Mouse (Mus musculus) midbrain, embryonic 16.5 days (tissue): ENCODE measurements around the gene Cntn4. TPM values are rescaled to one million over a fixed set of nuclear protein-coding genes. Genes with fewer than 3 reads are reported as not detected.

Source experiments
- ATAC-seq: fragments of 200-750 bp; cut with Nextera tagmentation; 2 replicates; pipeline ENCODE4 v1.8.0; 2017; ENCODE audit warnings: moderate TSS enrichment
- H3K27ac ChIP-seq: fragments of 300-500 bp; sonication (generic); 2 replicates; pipeline ENCODE4 v1.5.1; 2014; ENCODE audit warnings: mild to moderate bottlenecking, low read length, mixed read lengths
- H3K27me3 ChIP-seq: fragments of 300-500 bp; sonication (generic); 2 replicates; pipeline ENCODE4 v1.6.1; 2014; ENCODE audit warnings: low read depth, low read length, mixed read lengths; ENCODE audit not compliant: control insufficient read depth, insufficient read depth
- H3K36me3 ChIP-seq: fragments of 300-500 bp; sonication (generic); 2 replicates; pipeline ENCODE4 v1.6.1; 2014; ENCODE audit warnings: mild to moderate bottlenecking, low read length, moderate library complexity, mixed read lengths; ENCODE audit not compliant: control insufficient read depth, insufficient read depth
- H3K4me1 ChIP-seq: fragments of 300-500 bp; sonication (generic); 2 replicates; pipeline ENCODE4 v1.6.1; 2014; ENCODE audit warnings: mild to moderate bottlenecking, low read length, mixed read lengths; ENCODE audit not compliant: control insufficient read depth, insufficient read depth
- H3K4me2 ChIP-seq: fragments of 300-500 bp; sonication (generic); 2 replicates; pipeline ENCODE4 v1.6.1; 2014; ENCODE audit warnings: mild to moderate bottlenecking, low read length, mixed read lengths
- H3K4me3 ChIP-seq: fragments of 300-500 bp; sonication (generic); 2 replicates; pipeline ENCODE4 v1.5.1; 2014; ENCODE audit warnings: low read depth, mild to moderate bottlenecking, low read length, moderate library complexity, mixed read lengths
- H3K9ac ChIP-seq: fragments of 300-500 bp; sonication (generic); 2 replicates; pipeline ENCODE4 v1.6.1; 2014; ENCODE audit warnings: low read depth, low read length, mixed read lengths
- H3K9me3 ChIP-seq: fragments of 300-500 bp; sonication (generic); replicated peaks from 2 replicates; pipeline ENCODE4 v1.6.1; 2014; ENCODE audit warnings: mild to moderate bottlenecking, low read length, mixed read lengths; ENCODE audit not compliant: control insufficient read depth, poor library complexity, severe bottlenecking
- WGBS: fragments of 180-500 bp; shearing (Covaris S2); extraction: QIAGEN DNeasy Blood & Tissue Kit; methylation state at CpG from one replicate; pipeline ENCODE4 v1.1.7; 2014; 5-methylcytosine and 5-hydroxymethylcytosine counted together
- polyA plus RNA-seq: library from polyadenylated mRNA; unstranded; fragments of >200 nt; fragmentation: Nextera tagmentation; extraction: Ambion mirVana; gene quantifications from 2 replicates; pipeline ENCODE4 v1.2.1, GENCODE M21; 2015

Gene Cntn4
- polyA plus RNA-seq, 1 experiment from 2014 or later = 31.3 TPM

- H3K4me1 ChIP-seq = no peaks in the 10 kb centered on the region
- H3K36me3 ChIP-seq = no peaks in the 10 kb centered on the region
- H3K27ac ChIP-seq = no peak overlapping the region
- H3K9me3 ChIP-seq = no peaks in the 10 kb centered on the region
- ATAC-seq = no peak
- WGBS = 80% methylated on average over 5 of the region's 5 CpGs
- H3K4me3 ChIP-seq = no peak overlapping the region
- no peak overlapping the region for H3K9ac ChIP-seq
- H3K27me3 ChIP-seq = no peaks in the 10 kb centered on the region
- H3K4me2 ChIP-seq = no peak overlapping the region
Observed at GRCm38 (mm10) chr6:106013018-106013417, 335.6 kb downstream of the Cntn4 start.

GRCm38 (mm10) chr6:106015126-106015525 lies 337.7 kb downstream of the Cntn4 start:
- Histone ChIP-seq H3K27ac (no peak overlapping the region), H3K4me2 (no peak overlapping the region), H3K4me3 (no peak overlapping the region), H3K4me1 (no peaks in the 10 kb centered on the region), H3K36me3 (no peaks in the 10 kb centered on the region), H3K9ac (no peak overlapping the region), H3K9me3 (no peaks in the 10 kb centered on the region), H3K27me3 (no peaks in the 10 kb centered on the region)
- whole genome bisulfite sequencing = 66% methylated on average over 1 of the region's 1 CpGs
- ATAC-seq = no peak

DNA sequence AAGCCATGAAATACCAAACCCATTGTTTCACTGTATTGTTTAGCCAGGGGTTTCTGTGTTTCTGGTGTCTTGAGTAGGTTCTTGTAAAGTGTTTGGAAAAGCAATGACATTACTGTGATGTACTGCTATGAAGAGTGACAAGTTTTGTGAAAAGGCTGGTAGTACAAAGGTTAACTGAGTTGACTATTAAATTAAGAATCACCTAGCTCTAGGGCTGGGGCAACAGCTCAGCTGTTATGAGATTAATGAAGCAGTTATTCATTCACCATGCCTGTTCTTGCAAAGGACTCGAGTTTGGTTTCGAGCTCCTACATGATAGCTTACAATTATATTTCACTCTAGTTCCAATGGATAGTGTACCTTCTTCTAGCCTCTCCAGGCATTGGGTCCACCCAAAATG lies 371.4 kb downstream of the Cntn4 start:
- 87% methylated on average over 2 of the region's 2 CpGs for WGBS
- Histone ChIP-seq H3K27me3 (no peaks in the 10 kb centered on the region), H3K4me1 (no peaks in the 10 kb centered on the region), H3K9me3 (no peaks in the 10 kb centered on the region), H3K9ac (no peak overlapping the region), H3K27ac (no peak overlapping the region), H3K4me3 (no peak overlapping the region), H3K36me3 (no peaks in the 10 kb centered on the region), H3K4me2 (no peak overlapping the region)
- ATAC-seq = no peak

DNA sequence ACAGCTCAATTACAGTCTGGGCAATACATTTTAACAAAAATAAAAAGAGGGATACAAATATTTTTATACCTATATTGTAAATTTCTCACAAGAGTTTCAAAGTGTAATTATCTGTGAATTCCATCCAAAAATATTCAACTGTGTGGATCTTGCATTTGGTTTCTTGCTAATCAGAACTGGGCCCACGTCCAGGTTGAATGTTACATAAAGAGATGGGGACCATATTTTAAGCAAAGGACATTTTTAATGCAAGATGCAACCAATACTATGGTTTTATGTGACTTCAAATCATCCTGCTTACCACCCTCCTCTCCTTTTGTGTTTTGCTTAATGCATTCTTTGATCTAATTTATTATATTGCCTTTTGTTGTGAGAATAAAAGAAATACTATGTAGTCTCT lies 378.7 kb downstream of the Cntn4 start:
- Histone ChIP-seq H3K4me2 (no peak overlapping the region), H3K9ac (no peak overlapping the region), H3K9me3 (no peaks in the 10 kb centered on the region), H3K36me3 (no peaks in the 10 kb centered on the region), H3K4me3 (no peak overlapping the region), H3K27me3 (no peaks in the 10 kb centered on the region), H3K27ac (no peak overlapping the region), H3K4me1 (no peaks in the 10 kb centered on the region)
- ATAC-seq = no peak
- WGBS = 78% methylated on average over 1 of the region's 1 CpGs

- ATAC-seq = no peak
Observed at GRCm38 (mm10) chr6:106078071-106078603, 400.7 kb downstream of the Cntn4 start.

DNA sequence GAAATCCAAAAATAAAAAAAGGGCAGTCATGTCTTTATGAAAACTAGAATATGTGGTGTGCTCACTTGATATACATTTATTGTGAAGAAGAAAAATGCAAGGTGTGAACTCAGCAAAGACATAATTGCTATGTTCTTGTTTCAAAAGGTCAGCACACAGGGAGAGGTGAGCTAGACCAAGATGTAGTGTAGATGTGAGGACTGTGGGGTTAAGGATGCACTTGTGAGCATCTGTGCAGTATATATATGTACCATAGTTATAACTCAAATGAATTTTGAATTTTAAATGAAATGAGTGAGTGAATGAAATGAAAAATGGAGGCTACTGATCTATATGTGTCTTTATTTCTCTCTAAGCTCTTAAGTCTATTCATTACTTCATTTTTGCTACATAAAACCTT lies 401.2 kb downstream of the Cntn4 start:
- H3K4me1 ChIP-seq = peaks cover 5% of the 10 kb centered on the region; the same call in 1 of the 2 replicates
- H3K4me2 ChIP-seq = no peak overlapping the region
- no peak overlapping the region for H3K27ac ChIP-seq
- no peak overlapping the region for H3K9ac ChIP-seq
- H3K27me3 ChIP-seq = no peaks in the 10 kb centered on the region
- no peaks in the 10 kb centered on the region for H3K36me3 ChIP-seq
- H3K9me3 ChIP-seq = no peaks in the 10 kb centered on the region
- ATAC-seq = no peak
- no peak overlapping the region for H3K4me3 ChIP-seq

More at GRCm38 (mm10) chr6:106078071-106078603, 400.7 kb downstream of the Cntn4 start:
- Histone ChIP-seq H3K9ac (no peak overlapping the region), H3K4me2 (no peak overlapping the region), H3K4me3 (no peak overlapping the region), H3K4me1 (peaks cover 5% of the 10 kb centered on the region; the same call in 1 of the 2 replicates), H3K27me3 (no peaks in the 10 kb centered on the region), H3K36me3 (no peaks in the 10 kb centered on the region), H3K9me3 (no peaks in the 10 kb centered on the region), H3K27ac (peak overlapping the region; percentile 31; the same call in 1 of the 2 replicates)
- 13% methylated on average over 4 of the region's 4 CpGs for WGBS

DNA sequence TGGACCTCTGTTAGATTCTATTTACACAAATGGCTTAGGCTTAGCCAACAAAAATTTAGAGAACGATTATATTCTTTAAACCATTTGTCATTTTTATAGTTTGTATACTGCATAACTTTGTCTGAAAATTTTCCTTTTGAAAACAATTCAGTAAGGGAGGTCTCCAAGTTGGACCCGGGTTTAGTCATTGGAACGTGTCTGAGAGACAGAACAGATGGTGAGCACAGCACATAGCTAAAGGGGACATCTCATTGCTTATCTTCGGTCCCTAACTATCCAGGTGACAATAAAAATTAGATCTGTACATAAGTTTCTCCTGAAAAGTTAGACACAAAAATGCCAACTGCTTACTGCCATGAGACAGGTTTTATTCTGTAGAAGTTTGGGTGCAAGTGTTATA lies 420.4 kb downstream of the Cntn4 start:
- Histone ChIP-seq H3K9me3 (no peaks in the 10 kb centered on the region), H3K9ac (no peak overlapping the region), H3K27me3 (no peaks in the 10 kb centered on the region), H3K4me1 (no peaks in the 10 kb centered on the region), H3K27ac (no peak overlapping the region), H3K4me2 (no peak overlapping the region), H3K4me3 (no peak overlapping the region), H3K36me3 (no peaks in the 10 kb centered on the region)
- no peak for ATAC-seq
- 83% methylated on average over 4 of the region's 4 CpGs for WGBS

- no peaks in the 10 kb centered on the region for H3K9me3 ChIP-seq
- H3K4me3 ChIP-seq = peak overlapping the region; percentile 40
- no peaks in the 10 kb centered on the region for H3K36me3 ChIP-seq
- WGBS = 3% methylated on average over 15 of the region's 15 CpGs
- peak overlapping the region; percentile 65 for H3K27ac ChIP-seq
- H3K27me3 ChIP-seq = no peaks in the 10 kb centered on the region
- peak; percentile 90 for ATAC-seq
- peak overlapping the region; percentile 71 for H3K4me2 ChIP-seq
- H3K4me1 ChIP-seq = peaks cover 7% of the 10 kb centered on the region; the same call in 1 of the 2 replicates
- peak overlapping the region; percentile 59 for H3K9ac ChIP-seq
Observed at GRCm38 (mm10) chr6:106118523-106119081, 441.1 kb downstream of the Cntn4 start.

- Histone ChIP-seq H3K4me1 (no peaks in the 10 kb centered on the region), H3K4me2 (no peak overlapping the region), H3K9ac (no peak overlapping the region), H3K27me3 (no peaks in the 10 kb centered on the region), H3K36me3 (no peaks in the 10 kb centered on the region), H3K9me3 (no peaks in the 10 kb centered on the region), H3K27ac (no peak overlapping the region), H3K4me3 (no peak overlapping the region)
- no peak for ATAC-seq
- 39% methylated on average over 2 of the region's 2 CpGs for WGBS
Observed at GRCm38 (mm10) chr6:106153530-106153929, 476.1 kb downstream of the Cntn4 start.
